Mouse (Mus musculus): ENCODE measurements around the gene Syf2.

Syf2 gene

GRCm38 (mm10) chr4:134975261-134975928 is 44.7 kb downstream of the Syf2 start:
- no peak for DNase-seq (ENCODE audit: low spot score in 2 of 2)

GRCm38 (mm10) chr4:134975929-134976308 is 45.2 kb downstream of the Syf2 start:
- no peak for DNase-seq (ENCODE audit: low spot score in 2 of 2)

GRCm38 (mm10) chr4:134978930-134979329 is 48.2 kb downstream of the Syf2 start:
- no peak for DNase-seq (ENCODE audit: low spot score in 2 of 2)

- no peak for DNase-seq (ENCODE audit: low spot score in 2 of 2)
These were observed 51.3 kb downstream of the Syf2 start for GRCm38 (mm10) chr4:134981959-134982431.

GRCm38 (mm10) chr4:134983136-134983535 is 52.4 kb downstream of the Syf2 start:
- DNase-seq (ENCODE audit: low spot score in 2 of 2): no peak

GRCm38 (mm10) chr4:134984555-134984954 is 53.9 kb downstream of the Syf2 start:
- DNase-seq (ENCODE audit: low spot score in 2 of 2): no peak

GRCm38 (mm10) chr4:134985626-134986335 is 55.1 kb downstream of the Syf2 start:
- DNase-seq (ENCODE audit: low spot score in 2 of 2): no peak

- DNase-seq (ENCODE audit: low spot score in 2 of 2): no peak
These were observed 55.6 kb downstream of the Syf2 start for GRCm38 (mm10) chr4:134986336-134986635.

GRCm38 (mm10) chr4:134986963-134987362 is 56.3 kb downstream of the Syf2 start:
- no peak for DNase-seq (ENCODE audit: low spot score in 2 of 2)
